Mouse (Mus musculus) liver, postnatal 0 days (tissue): ENCODE results near the gene Xpo6.

Source experiments
- CTCF ChIP-seq: sonication (generic); IDR thresholded peaks from 2 replicates; pipeline ENCODE4 v1.5.1; 2016; ENCODE audit warnings: antibody characterized with exemption, low read depth
- EP300 ChIP-seq: IDR thresholded peaks from 2 replicates; pipeline ENCODE4 v1.6.1; 2016; ENCODE audit warnings: antibody characterized with exemption, low read depth, mild to moderate bottlenecking

DNA sequence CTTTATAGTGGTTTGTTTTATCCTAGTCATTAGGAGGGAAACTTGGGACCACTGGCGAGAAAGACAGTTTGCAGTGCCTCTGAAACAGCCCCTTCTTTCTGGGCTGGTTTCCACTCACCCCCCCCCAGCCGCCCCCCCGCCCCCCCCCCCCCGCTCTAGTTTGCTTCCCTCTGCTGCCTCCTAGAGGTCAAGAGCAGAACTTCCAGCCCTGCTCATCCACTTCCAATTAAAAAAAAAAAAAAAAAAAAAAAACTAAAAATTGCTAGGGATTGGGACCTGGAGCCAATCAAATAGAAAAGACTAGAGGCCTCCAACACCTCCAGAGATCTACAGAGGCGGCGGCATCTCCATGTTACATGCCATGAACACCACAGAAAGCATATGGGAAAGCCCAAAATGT is 112.1 kb downstream of the Xpo6 start:
- TF ChIP-seq CTCF (peak; percentile 34), EP300 (no peak)
